Mouse (Mus musculus) gastrocnemius, postnatal 10 days (tissue): ENCODE measurements around the gene Dnm3. TPM values are rescaled to one million over a fixed set of nuclear protein-coding genes. Genes with fewer than 3 reads are reported as not detected.
"Not testable (repeated sequence)": the region's sequence is repeated elsewhere in the genome, so short reads cannot be mapped to it uniquely, and the experiment has no call there.

Experiments
- DNase-seq: peaks from one replicate; pipeline ENCODE4 v3.0.0; 2021; ENCODE audit warnings: mixed read lengths
- total RNA-seq, 2 experiments: library from RNA; stranded (reverse); gene quantifications; 2 replicates each; pipeline ENCODE4 v1.2.3; 2021

The Dnm3 gene
- total RNA-seq, 2 experiments from 2014 or later = 6.3 to 8.6 TPM

- DNase-seq = no peak
Observed at GRCm38 (mm10) chr1:162428904-162429303, 48.9 kb downstream of the Dnm3 start.

DNA sequence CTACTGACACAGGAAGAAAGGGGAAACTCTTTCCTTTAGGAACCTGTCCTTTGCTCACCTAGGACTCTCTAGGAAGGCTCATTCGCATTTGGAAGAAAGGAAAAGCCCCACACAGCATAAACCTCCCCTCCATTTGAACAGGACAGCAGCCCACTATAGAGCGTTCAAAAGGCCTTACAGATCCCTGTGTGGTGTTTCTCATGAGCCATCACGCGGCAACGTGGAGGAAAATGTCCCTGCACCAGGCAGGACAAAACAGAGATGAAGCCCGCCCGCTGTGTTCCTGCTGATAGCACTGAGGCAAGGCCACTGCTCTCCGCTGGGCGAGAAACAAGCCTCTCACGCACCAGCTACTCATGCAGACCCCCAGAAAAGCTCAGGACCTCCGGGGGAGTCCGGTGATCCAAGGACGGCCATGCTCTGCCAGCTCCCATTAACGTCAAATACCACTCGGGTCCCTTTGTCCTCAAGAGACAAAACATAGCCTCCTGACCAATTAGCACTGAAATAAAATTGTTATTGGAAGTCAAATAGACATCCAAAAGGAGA is 51.8 kb downstream of the Dnm3 start:
- no peak for DNase-seq

DNA sequence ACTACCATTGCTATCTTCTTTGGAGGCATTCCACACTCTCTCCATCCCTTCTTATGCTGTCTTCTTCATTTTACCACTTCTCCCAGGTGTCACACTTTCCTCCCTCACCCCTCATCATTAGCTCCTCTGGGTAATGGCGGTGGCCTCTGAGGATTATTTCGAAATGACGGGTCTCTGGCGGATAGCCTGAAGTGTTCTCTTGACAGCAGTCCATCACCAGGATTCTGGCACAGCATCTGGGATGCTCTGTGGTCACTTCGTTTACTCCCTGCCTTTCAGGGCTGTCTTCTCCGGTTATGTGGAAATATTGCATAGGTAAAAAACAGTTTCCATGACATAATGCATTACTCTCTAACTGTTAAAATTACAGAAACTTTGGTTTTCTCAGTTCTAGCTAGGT is 55.0 kb downstream of the Dnm3 start:
- DNase-seq = no peak

DNA sequence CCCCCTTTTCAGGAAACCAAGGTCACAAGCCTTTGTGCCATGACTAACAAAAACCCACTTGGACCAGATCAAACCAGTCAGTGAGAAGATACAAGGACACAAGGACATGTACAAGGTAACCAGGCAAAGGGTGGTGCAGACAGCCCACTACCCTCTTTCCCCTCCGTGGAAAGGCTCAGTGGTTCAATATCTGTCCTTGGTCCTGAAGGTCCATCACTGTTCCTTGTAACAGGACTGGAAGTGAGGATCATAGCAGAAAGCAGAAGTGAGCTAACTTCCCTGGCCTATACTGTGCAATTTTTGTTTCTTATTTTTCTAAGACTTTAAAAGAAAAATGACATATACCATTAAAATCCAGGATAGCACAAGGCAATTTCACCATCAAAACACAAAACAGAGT is 64.0 kb downstream of the Dnm3 start:
- no peak for DNase-seq

DNA sequence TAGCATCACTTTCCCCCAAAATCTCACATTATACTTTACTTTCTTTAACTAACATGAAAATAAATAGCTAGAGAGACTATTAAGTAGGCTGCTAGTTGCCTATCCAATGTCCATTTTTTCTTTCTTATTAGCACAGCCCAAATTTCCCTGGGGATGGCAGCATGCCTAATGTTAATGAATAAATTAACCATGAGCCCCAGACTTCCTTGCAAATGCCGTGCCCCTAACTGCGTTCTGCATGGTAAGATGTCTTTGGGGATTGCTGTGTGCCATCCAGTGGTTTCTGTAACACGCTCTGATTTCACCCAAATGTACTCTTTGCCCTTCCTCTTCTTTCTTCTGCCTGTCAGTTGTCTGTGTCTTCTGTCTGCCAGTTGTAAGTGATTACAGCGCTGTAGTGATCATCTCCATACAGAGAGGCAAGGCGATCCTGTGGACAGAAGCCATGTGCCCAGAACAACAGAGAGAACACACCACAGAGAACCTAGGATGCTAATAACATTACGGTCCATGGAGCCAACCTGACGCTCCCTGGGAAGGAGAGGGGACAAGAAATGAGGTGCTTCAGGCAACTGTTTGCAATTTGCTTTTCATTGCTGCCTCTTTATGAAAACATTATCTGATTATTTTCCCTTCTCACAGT is 64.9 kb downstream of the Dnm3 start:
- no peak for DNase-seq

DNA sequence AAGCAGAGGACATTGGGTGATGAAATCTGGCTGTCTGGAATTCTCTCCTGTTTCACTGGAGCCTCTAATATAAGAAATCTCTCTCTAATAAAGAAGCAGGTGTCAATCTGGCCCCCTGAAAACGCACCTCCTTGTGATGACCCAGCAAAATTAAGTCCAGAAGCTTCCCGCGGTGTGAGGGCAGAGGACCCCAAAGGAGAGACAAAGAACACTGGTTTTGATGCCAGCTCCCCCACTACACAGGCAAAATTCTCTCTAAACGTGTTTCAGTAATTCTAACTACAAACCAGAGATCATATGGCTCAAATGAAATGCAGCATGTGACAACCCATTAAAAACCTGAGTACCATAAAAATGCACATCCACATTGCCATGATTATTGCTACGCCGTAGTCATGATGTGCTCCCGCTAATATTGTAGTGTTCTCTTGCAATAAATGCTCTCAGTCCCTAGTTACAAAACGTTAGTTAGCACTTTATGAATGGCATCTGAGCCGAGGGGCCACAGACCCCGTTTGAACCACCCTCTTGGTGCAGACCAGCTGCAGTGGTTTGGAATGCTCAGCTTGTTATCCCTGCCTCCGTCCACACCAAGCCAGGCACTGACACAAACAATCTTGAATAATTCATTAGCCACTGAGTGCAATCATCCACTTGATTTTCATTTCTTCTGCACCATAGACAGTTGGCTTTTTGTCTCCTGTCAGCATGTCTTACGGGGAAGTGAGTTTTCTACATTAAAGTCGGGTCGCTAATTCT is 67.4 kb downstream of the Dnm3 start:
- DNase-seq = no peak

DNA sequence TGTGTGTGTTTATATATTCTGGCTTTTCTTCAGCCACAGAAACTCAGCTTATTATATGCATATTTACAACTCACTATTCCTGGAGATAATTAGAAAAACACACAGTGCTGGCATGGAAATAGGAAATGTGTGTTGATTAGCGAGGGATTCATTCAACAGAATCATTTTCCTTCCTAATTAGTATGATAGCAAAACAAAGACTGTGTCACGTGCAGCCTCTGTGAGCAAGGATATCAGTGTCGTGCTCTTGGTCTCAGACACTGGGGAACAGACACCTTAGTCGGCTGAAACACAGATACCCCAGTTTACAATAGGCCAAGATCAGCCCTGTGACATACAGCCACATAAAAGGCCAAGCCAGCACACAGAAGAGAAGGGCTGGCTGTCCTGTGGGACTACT is 83.3 kb downstream of the Dnm3 start:
- DNase-seq = no peak

- no peak for DNase-seq
Observed at GRCm38 (mm10) chr1:162388442-162389165, 89.2 kb downstream of the Dnm3 start.

DNA sequence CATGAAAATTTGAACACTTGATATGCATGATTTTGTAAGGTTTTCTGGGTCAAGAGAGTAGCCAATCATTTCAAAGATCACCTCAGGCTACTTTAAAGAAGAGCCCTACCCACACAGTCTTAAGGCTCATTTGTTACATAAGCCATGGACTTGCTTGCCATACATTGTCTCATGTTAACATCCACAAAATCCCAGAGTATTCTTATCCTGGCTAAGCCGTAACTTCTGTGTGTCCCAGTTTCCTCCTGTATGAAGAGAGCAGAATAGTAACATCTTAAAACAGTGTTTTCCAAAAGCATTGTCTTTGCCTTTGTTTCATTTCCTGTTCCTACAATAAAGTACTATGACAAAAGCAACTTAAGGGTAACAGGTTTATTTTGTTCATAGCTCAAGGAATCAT is 104.8 kb downstream of the Dnm3 start:
- not testable (repeated sequence) for DNase-seq

DNA sequence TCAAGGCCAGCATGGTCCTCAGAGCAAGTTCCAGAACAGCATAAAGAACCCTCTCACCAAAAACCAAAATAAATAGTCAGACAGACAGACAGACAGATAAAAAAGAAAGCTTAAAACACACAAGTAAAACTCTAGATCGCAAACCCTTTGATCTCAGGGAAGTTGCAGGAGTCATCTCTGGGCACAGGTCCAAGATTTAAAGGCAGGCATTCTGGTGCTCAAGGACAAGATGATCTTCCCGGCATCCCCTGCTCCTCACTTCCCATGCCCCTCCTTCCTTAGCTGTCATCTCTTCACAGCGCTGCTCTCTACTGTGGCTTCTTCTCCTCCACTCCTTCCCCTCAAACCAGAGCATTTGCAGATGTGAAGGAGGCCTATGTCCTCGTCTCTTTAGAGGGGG is 108.1 kb downstream of the Dnm3 start:
- no peak for DNase-seq

GRCm38 (mm10) chr1:162361978-162362377 is 115.9 kb downstream of the Dnm3 start:
- DNase-seq = no peak

- DNase-seq = no peak
Observed at GRCm38 (mm10) chr1:162359270-162359669, 118.6 kb downstream of the Dnm3 start.

DNA sequence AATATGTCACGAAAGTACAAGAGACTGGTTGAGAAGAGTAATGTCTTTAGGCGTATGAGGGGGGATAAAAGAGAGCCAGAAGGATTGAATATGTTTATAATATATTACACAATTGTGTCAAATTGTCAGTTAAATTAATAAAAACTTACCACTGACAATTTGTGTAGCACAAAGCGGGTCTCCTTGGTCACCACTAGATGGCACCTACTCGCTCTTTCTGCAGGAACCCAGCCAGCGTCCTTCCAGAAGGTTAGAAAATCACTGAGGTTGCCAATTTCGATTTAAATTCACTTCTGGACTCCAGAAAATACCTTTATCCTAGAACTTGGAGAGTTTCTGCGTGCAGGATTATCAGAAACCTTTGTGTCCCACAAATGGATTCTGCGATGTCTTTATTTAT is 119.8 kb downstream of the Dnm3 start:
- peak; percentile 48 for DNase-seq

- DNase-seq = no peak
Observed at GRCm38 (mm10) chr1:162356481-162356880, 121.4 kb downstream of the Dnm3 start.

GRCm38 (mm10) chr1:162354780-162355179 is 123.1 kb downstream of the Dnm3 start:
- no peak for DNase-seq

DNA sequence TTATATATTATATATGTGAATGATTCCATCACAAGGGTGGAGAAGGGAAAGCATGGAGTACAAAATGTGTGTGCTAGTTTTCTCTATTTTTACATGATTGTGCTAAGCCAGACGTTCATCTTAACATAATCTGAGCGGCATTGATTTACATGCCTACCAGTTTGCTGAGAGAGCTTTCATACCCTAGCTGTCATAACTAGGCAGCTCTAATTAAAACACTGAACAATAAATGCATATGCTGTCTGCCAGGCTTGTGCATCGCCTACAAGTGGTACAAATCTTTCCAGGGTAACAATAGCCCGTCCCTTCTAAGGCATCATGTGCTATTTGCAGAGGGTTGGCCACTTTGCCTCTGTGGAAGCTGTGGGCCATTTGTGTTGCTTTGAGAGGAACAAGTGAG is 124.0 kb downstream of the Dnm3 start:
- DNase-seq = no peak

- DNase-seq = no peak
Observed at GRCm38 (mm10) chr1:162349306-162349705, 128.5 kb downstream of the Dnm3 start.

- no peak for DNase-seq
Observed at GRCm38 (mm10) chr1:162346456-162347011, 131.3 kb downstream of the Dnm3 start.

DNA sequence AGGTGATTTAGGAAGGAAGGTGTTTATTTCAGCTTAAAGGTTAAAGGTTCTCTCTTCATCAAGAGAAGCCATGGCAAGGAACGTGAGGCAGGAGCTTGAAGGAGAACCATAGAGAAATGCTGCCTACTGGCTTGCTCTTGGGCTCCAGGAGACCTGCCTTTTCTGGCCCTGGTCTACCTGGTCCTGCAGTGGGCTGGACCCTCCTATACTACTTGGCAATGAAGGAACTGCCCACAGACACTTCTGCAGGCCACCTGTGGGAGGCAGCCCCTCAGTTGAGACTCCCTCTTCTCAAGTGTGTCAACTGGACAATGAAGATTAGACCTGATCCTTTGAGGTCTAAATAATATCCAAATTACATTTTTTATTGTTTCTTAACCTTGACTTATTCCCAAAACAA is 140.7 kb downstream of the Dnm3 start:
- no peak for DNase-seq

DNA sequence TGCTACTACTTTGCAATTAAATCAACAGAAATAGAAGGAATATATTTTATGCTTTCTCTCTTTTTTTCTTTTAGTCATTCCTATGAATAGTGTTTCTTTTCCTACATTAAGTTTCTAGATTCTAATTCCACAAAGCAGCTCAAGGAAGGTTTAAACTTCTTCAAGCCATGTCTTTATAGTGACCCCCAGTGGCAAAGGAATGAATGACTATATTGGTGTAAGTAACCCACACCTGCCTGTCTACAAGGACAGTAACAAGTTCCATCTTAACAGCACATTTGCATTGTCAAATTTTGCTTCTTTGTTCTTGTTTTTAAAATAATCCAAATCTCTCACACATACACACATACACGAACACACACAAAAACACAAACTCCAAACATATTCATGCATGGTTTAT is 141.2 kb downstream of the Dnm3 start:
- DNase-seq = no peak

GRCm38 (mm10) chr1:162336224-162336623 is 141.6 kb downstream of the Dnm3 start:
- no peak for DNase-seq

DNA sequence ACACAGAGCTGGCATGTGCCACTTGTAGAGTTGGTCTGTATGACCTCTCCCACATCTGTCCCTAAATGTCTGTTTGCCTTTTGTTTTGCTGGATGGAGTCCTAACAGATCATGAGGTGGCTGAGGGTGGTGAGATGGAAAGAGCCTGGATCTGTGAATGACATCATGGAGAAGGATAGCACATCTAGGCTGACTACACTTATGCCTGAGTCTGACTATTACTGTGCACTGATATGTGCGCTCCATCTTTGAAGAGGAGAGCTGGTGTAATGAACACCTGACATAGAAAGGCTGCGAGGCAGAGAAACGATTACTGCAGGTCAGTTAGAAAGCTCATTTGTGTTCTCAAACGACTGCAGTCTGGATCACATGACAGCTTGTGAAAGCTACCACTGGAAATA is 149.2 kb downstream of the Dnm3 start:
- DNase-seq = no peak

GRCm38 (mm10) chr1:162327631-162328030 is 150.2 kb downstream of the Dnm3 start:
- no peak for DNase-seq
